Mouse (Mus musculus) effector memory CD4-positive, alpha-beta T cell, adult 7 months (primary cell): ENCODE measurements around the gene Anxa1. TPM values are rescaled to one million over a fixed set of nuclear protein-coding genes. Genes with fewer than 3 reads are reported as not detected.

Experiments used
- polyA plus RNA-seq: library from polyadenylated mRNA; unstranded; fragments of 100-300 nt; shearing (Covaris generic); gene quantifications from one replicate; pipeline ENCODE4 v1.2.1, GENCODE M21; 2017

Anxa1 gene
- 67.5 TPM for polyA plus RNA-seq

DNA sequence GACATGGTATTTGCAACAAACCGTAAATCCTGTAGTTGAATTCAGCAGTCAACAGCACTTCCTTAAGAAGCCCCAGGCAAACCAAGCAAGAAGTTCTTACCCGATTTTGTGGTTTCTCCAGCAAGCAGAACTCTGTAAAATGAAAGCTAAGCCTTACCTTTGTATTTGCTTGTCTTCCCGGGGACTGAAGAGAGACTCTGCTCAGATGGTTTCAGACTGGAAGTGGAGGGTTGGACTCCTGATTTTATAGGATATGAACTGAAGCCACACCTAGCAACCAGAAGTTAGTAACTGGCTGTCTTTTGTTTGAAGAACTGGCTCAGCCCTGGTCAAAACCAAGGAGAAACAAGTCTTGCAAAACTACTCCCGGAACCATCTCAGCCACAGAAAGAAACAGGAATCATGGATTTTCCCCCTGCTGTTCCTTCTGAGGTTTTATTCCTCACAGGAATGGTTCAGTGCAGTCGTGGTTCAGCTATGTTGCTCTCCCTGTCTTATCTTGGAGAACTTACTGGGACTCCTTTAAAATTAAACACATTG lies at the start of gene Anxa1:
Gene Anxa1 (minus strand): TSS at position 490 of the 540 bp plus-strand sequence.

Other genes with a start within 250 kb of the Anxa1 start
- 1.3 TPM for gene Aldh1a1, start 101.8 kb upstream of the Anxa1 start, polyA plus RNA-seq